Mouse (Mus musculus): Measurements from ENCODE around the gene Clip1.

GRCm38 (mm10) chr5:123614246-123614645, 70.2 kb downstream of the Clip1 start:
- TF ChIP-seq CTCF (conservative IDR thresholded peaks at IDR 0.05; ENCODE audit: low read length): no peak
- TF ChIP-seq POU5F1 (IDR thresholded peaks at IDR 0.05; ENCODE audit: borderline replicate concordance, low read length): no peak

Data from E14TG2a.4 (cell line).